Mouse (Mus musculus): ENCODE results near the gene Ccdc167.
"Not testable (repeated sequence)": the region's sequence is repeated elsewhere in the genome, so short reads cannot be mapped to it uniquely, and the experiment has no call there.

The Ccdc167 gene

DNA sequence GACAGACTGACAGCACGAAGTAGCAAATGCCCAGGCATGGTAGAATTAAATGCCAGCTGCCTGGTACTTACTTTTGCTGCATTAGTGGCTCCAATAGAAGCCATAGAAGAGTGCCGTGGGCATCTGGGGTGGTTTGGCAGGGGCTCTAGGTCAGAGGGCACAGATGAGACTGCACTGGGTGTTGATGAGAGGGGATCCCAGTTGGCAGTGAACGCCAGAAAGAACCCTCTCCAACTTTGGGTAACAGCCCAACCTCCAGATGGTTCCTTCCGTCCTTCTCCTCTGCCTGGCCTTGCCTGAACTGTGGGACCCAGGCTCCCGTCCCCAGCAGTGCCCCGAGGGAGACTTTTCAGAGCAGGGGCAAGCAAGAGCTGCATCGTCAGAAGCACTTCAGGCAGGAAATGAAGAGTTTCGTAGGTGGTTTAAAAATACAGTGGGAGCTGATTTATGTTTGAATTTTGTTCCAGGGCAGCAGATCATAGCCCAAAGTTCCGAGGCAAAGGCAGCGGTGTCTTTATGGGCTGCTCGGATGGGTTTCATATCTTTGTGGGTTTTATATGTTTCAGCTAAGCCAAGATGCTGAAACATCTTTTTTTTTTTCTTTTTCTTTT is 4.0 kb upstream of the Ccdc167 start:
- no peak for ATAC-seq (ENCODE audit: insufficient number of reproducible peaks, low FRiP score, low TSS enrichment)

DNA sequence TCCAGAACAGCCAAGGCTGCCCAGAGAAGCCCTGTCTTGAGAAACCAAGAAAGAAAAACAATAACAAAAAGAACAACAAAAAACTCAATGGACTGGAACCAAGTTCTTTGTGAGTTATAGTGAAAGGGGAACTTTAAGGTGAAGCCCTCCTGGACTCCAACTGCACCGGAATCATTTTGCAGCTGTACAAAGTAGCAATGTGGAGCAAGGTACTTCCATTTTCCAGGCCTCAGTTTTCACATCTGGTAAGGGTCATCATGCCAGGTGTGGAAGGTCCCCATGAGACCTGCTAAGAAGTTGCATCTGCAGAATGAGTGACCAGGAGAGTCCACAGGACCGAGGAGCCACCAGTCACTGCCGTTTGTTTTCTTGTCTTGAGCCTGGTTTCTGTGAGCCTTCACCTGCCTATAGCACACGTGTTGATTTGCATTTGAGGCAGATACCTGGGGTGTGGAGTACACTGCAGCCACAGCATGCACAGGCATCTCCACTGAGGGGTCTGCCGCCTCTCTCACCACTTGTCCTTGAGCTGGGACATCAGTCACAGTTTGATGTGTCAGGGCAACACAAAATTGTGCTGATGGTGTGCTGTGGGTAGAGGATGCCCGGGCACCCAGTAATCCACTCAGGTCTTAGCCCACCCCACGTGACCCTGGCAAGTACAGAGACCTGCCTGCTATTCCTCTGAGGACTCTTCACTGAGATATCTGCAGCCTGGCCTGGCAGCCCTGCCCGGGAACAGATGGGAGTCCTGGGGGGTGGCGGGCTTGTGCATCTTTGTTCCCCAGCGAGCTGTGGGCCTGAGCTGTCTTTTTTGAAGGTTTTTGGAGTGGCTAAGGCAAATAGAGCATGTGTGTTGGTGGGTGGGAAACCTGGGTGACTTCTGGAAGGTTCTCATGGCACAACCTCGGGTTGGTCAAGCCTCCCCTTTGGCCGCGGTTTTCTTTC is 3.1 kb upstream of the Ccdc167 start:
- peak; percentile 65 for ATAC-seq (ENCODE audit: insufficient number of reproducible peaks, low FRiP score, low TSS enrichment)

DNA sequence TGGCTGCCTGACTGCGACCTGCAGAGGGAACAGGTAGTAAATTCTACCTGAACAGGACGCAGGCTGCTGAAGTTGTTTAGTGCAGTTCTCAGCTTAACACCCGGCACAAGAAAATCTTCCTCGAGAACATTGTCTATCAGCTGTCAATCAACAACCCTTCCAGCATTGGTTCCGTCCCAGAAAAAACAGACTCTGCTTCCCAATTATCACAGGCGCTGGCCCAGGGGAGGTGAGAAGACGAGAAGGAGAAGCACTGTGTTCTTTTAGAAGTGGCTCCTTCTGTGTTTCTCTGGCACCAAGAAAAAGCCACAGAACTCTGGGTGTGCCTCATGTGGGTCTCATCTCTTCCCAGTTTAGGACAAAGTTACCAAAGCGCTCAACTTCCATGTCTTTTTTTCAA is 1.8 kb upstream of the Ccdc167 start:
- no peak for ATAC-seq (ENCODE audit: insufficient number of reproducible peaks, low FRiP score, low TSS enrichment)

DNA sequence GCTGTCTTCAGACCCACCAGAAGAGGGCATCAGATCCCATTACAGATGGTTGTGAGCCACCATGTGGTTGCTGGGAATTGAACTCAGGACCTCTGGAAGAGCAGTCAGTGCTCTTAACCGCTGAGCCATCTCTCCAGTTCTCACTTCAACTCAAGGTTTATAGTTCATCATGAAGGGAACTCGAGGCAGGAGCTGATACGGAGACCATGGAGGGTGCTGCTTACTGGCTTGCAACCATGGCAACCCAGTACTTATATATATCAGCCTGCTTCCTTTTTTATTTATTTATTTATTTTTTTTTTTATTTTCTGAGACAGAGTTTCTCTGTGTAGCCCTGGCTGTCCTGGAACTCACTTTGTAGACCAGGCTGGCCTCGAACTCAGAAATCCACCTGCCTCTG is 3.1 kb downstream of the Ccdc167 start:
- not testable (repeated sequence) for ATAC-seq (ENCODE audit: insufficient number of reproducible peaks, low FRiP score, low TSS enrichment)

DNA sequence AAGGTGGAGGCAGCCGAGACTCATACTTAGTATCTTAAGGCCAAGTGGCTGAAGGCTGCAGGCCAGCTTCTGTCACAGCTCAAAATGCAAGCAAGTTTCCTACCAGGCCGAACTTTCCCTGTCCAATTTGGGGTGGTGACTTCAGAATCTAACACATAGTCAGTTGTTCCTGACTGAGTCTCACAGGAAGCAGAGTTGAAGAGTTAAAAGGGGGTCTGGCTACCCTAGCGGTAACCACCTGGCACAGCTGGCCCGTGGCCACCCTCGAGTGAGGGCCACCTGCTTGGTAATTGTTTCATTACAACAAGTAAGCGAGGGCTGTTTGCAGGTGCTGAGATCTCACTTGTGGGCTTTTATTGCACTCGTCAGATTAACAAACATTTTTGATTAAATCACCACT is 4.3 kb downstream of the Ccdc167 start:
- ATAC-seq (ENCODE audit: insufficient number of reproducible peaks, low FRiP score, low TSS enrichment): no peak

DNA sequence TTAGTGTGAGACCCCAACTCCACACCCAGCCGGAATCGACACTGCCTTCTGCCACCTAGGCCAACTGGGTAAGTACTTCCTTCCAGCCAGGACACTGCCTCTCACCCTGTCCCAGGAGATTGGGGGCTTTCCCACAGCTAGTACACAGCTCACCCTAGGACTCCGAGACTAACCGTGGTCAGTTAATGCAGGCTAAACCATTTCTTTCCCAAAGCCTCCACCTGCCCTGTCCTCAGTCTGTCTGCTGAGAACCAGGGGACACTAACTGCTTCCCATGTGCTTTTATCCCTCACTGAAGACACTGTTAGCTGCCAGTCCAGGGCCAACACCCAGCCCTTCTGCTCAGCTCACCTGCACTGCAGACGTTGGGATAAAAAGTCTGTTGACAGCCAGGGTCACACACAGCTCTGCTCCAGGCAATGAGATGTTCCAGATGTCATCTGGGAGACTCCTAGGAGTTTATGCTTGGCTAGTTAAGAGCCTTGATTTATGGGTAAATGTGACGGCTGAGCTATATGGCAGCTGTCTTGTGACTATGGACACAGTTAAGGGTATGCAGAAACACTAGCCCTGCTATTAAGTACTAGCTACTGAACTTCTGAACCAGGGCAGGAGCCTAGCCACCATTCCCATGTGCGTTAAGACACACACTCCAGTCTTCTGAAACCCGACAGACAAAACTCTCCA is 5.0 kb downstream of the Ccdc167 start:
- ATAC-seq (ENCODE audit: insufficient number of reproducible peaks, low FRiP score, low TSS enrichment): 0 out of 2 replicates have a peak, but pooled peaks have one; percentile 5

DNA sequence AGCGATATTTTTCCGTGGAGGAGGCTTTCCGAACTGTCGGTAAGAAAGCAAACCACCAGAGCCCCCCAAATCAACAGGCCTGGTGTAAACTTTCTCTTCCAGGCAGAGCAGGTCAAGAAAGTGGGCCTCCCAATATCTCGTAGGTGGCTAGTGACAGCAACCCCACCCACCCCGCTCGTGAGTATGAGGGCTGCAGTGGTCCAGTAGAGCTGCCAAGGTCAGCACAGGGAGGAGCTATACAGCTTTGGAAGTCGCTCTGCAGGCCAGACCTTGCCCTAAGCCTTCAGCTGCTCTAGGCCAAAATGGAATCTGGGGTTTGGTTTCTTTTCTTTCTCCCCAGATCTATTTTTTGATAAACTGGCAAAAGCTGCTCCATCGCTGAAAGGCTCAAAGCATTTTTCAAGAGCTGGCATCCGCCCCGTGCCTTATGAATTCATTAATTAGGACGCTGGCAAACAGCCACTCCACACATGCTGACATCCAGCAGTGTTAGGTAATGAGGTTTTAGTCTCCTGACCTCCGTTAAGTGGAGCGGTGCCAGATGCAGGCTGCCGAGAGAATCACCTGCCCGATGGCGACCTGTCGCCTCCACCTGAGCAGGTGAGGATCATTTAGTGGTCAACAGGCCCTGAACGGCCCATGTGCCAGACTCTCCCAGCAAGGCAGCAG is 5.6 kb downstream of the Ccdc167 start:
- ATAC-seq (ENCODE audit: insufficient number of reproducible peaks, low FRiP score, low TSS enrichment): peak; percentile 29; the same call in 1 of the 2 replicates

DNA sequence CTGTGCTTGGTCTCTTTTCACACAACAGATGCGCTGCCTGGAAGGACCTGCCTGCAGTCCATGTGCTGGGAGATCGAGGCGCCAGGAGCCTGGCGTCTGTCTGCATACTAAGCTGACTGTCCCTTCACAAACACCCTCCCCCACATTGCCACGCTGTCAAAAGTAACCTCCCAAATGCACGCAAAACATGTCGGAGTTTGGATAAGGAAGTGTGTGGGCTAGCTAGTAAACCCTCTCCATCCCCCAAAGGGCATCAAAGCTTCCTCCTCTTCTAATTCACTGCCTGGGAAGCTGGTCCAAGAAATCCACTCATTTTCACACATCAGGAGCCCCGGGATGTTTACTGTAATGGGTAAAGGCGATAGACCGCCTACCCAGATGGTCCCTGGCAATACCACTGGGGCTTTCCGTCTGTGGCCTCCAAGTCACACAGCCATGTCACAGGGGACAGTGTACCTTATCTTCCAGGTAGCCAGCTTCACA is 6.2 kb downstream of the Ccdc167 start:
- no peak for ATAC-seq (ENCODE audit: insufficient number of reproducible peaks, low FRiP score, low TSS enrichment)

DNA sequence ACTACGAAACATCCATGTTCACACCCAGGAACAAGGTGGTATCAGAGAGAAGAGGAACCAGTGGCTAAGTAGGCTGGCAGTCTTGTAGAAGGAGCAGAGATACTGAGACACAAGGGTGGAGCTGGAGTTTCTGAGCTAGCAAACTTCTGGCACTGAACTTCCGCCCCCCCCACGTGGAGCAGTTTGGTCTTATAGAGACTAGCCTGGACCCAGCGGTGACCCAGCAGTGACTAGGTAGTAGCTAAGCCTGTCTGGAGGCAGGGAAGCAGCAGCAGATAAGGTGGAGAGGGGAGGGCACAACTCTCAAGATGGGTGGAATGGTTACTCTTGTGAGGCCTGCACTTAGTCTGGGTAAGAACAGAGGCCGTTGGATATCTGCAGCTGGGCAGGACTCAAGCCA is 8.1 kb downstream of the Ccdc167 start:
- ATAC-seq (ENCODE audit: insufficient number of reproducible peaks, low FRiP score, low TSS enrichment): no peak

DNA sequence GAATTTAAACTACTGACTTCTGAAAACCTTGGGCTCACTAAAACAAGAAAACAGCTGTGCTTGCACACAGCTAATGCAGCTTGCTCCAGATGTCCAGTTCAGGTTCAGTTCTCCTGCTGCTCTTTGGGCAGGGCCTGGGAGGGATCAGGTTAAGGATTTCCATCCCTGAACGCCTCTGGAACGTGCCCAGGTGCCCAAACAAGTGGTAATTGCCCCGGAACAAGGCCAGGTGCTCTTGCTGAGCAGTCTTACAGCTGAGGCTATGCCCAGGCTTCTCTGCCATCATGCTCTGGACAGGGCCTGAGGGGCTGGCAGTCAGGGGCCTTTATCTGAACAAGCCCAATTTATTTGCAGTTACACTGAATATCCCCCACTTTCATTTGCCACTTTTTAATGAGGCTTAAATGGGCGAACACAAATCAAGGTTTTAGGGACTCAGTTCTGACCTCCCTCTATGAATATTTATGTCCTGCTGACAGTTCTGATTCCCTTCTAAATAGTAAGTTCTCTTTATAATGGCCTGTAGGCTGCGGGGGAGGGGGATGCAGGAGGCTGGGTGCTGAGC is 9.8 kb downstream of the Ccdc167 start:
- no peak for ATAC-seq (ENCODE audit: insufficient number of reproducible peaks, low FRiP score, low TSS enrichment)

DNA sequence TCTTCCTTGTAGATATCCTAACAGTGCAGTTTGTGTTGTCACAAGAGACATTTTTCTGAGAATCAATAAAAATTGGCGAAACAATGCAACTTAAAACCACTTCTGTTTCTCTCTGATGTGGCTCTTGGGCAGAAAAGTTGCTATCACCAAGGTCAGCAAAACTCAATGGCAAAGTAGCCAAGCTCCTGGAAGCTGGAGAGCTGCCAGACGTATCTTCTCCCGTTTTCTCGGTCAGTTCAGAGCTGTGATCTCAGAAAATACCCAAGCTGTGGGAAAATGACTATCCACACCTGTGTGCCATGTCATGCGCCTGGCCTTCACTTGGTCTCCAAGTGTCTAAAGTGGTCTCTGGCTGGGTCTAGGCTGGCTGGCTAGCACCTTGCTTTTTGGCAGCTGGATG is 11.0 kb downstream of the Ccdc167 start:
- no peak for ATAC-seq (ENCODE audit: insufficient number of reproducible peaks, low FRiP score, low TSS enrichment)

DNA sequence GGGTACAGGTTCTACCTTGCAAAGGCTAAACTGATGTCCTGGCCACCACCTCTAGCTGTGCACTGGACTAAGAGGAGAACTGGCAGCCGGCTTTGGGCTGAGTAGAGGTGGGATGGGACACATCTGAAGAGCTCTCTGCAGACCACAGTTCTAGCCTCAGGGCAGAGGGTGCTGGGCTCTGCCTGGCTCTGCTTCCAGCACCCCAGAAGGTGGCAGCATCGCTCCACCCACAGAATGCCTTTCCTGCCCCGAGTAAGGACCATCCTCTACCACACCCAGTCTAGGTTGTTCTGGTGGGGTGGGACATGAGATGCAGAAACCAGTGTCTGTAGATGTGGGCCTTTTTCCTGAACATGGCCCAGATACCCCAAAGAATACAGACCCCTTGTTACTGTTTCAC is 12.1 kb downstream of the Ccdc167 start:
- ATAC-seq (ENCODE audit: insufficient number of reproducible peaks, low FRiP score, low TSS enrichment): peak; percentile 41; the same call in 1 of the 2 replicates

DNA sequence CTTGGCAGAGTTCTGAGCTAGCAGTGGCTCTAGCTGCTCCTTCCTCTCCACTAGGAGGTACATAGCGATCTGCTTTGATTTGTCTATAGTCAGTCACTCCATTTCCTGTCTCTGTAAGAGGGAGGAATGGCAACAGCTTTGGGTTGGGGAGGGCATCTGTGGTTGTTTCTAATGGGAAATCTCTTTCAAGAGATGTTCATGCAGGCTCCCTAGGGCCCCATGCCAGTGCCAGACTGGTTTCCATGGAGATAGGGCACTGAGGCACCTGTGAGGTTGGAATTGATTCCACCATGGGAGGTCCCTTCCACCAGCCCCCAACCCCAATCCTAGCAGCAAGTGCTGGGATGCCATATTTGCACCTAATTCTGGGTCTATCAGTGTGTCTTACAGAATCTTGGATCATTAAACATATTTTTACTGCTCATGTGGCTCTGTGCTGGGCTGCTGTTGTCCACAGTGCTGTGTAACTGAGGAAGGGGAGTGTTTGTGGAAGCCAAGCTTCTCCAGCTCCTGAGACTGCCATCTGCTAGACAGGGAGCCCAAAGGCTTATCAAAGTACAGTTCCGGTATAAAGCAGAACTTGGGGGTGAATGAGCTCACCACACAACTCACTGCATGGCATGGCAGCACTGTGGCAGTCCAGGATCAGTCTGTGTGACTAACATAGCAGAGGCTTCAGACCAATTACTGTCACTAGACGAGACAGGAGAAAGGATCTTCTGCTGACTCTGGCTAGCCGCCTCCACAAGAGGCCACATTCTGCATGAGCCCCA is 13.7 kb downstream of the Ccdc167 start:
- ATAC-seq (ENCODE audit: insufficient number of reproducible peaks, low FRiP score, low TSS enrichment): no peak

DNA sequence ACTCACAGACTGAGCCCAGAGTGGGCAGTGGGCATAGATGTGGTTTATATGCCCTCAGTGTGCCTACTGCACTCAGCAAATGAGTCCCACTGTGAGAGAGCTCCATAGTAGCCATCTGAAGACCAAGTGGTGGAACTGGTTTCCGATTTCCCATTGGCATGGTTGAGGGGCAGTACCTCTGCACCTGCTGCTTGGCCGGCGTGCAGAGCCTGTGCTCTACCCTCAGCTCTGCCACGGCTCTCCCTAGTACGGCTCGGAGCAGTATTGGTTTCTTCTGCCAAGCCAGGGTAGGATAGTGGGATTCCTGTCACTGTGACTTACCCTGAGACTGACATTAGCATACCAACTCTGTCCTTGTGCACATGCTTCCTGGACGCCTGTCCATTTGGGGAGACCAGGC is 16.3 kb downstream of the Ccdc167 start:
- no peak for ATAC-seq (ENCODE audit: insufficient number of reproducible peaks, low FRiP score, low TSS enrichment)

DNA sequence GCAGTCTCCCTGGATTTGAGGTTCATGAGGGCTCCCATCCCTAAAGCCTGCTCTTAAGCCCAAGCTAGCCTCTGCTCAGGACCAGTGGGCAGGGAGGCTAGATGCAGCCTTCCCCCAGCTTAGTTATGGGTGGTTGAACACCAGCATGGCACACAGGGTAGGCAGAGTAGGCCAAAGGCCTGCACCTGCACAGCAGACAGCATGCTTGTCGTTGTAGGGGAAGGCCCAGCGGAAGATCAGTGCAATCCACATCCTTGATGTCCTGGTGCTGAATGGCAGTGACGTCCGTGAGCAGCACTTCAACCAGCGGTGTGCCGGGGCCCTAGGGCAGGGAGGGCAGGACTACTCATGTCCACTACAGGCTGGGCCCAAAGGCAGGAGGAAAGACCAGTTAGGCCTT is 18.4 kb downstream of the Ccdc167 start:
- ATAC-seq (ENCODE audit: insufficient number of reproducible peaks, low FRiP score, low TSS enrichment): no peak

DNA sequence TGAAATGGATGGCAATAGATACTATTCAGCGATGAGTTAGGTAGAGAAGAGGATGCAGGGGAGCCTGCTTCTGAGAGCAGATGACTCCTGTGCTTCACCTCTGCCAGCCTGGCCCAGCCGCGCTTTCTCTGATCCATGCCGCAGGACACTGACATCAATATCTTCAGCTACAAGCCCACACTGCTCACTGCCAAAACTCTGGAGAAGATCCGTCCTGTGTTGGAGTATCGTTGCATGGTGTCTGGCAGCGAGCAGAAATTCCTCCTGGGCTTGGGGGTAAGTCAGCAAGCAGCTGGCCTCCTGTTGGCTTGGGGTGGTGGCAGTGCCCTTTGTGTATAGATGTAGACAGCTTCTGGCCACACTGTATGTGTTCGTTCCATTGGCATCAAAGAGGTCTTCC is 19.9 kb downstream of the Ccdc167 start:
- no peak for ATAC-seq (ENCODE audit: insufficient number of reproducible peaks, low FRiP score, low TSS enrichment)

DNA sequence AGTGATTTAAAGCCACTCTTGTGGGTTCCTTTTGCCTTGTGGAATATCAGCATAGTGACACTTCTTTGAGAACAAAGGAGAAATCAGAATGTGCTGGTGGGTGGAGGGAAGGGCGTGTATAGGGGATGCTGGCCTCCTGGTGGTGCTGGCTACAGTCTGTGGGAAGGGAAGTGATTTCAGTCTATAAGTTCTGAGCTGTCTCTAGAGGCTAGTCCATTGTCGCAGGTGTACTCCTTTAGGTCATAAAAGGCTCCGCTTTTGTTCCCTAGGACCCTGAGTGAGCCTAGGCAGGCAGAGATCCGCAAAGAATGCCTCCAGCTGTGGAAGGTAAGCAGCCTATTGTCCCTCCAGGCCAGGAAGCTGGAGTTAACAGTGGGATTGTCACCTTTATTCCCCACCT is 22.3 kb downstream of the Ccdc167 start:
- ATAC-seq (ENCODE audit: insufficient number of reproducible peaks, low FRiP score, low TSS enrichment): no peak

DNA sequence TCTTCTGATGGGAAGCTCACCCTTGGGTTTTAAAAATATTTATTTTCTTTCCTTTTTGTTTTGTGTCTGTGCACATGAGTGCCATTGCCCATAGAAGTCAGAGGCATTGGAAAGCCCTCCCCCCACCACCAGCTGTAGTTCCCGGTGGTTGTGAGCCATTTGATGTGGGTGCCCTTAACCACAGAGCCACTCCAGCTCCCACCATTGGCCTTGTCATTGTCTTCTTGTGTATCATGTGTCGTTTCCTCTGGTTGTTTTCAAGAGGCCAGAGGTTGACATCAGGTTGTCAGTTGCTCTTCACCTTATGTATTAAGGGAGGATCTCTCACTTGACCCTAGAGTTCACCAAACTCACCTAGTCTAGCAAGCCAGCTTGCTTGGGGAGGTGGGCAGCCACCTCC is 23.3 kb downstream of the Ccdc167 start:
- ATAC-seq (ENCODE audit: insufficient number of reproducible peaks, low FRiP score, low TSS enrichment): no peak

DNA sequence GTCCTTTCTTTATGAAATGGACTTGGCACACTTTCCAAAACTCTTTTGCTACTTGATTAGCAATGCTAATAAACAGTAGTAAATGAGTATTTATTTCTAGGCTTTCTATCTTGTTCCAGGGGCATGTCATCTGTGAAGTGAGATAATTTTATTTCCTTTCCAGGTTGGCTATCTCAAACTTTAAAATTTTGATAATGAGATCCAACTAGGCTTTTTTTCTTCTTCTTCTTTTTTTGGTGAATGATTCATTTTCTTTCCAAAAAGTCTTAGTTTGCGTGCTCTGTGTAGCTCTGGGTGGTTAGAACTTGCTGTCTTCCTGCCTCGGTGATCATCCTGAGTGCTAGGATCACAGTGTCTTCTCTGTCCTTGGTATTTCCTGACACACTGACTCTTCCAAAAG is 24.0 kb downstream of the Ccdc167 start:
- no peak for ATAC-seq (ENCODE audit: insufficient number of reproducible peaks, low FRiP score, low TSS enrichment)

Data from cerebellum, adult (tissue).